Mouse (Mus musculus): ENCODE measurements at regions not wholly inside any gene's neighbourhood (a gene's known extent, or its start where the extent isn't known, plus 50 kb on each side); places are given as distances from the start of the nearest gene placed in this dataset.

- no peaks in the 10 kb centered on the region for H3K27me3 ChIP-seq
- 95% methylated on average over 6 of the region's 6 CpGs for WGBS
These were observed 201.9 kb upstream of the Amigo2 start for GRCm38 (mm10) chr15:97449001-97449400.

GRCm38 (mm10) chr15:97448243-97448880 lies 201.3 kb upstream of the Amigo2 start:
- no peaks in the 10 kb centered on the region for H3K27me3 ChIP-seq
- H3K4me3 ChIP-seq (replicated peaks), result no peak overlapping the region
- H3K9me3 ChIP-seq, result no peaks in the 10 kb centered on the region
- WGBS, result 78% methylated on average over 5 of the region's 5 CpGs
- ATAC-seq (ENCODE audit: low FRiP score), result no peak
- H3K27ac ChIP-seq, result no peak overlapping the region
- no peaks in the 10 kb centered on the region for H3K36me3 ChIP-seq (replicated peaks)
- no peak overlapping the region for H3K4me2 ChIP-seq
- H3K9ac ChIP-seq, result no peak overlapping the region
- peaks cover 7% of the 10 kb centered on the region; the same call in 1 of the 2 replicates for H3K4me1 ChIP-seq

More at GRCm38 (mm10) chr15:97449001-97449400, 201.9 kb upstream of the Amigo2 start:
- Histone ChIP-seq H3K4me3 (replicated peaks) (no peak overlapping the region), H3K27ac (no peak overlapping the region), H3K4me2 (no peak overlapping the region), H3K4me1 (peaks cover 7% of the 10 kb centered on the region; the same call in 1 of the 2 replicates), H3K9ac (no peak overlapping the region), H3K36me3 (replicated peaks) (no peaks in the 10 kb centered on the region), H3K9me3 (no peaks in the 10 kb centered on the region)
- ATAC-seq (ENCODE audit: low FRiP score), result no peak

- H3K9me3 ChIP-seq, result no peaks in the 10 kb centered on the region
- no peak overlapping the region for H3K4me2 ChIP-seq
- ATAC-seq (ENCODE audit: low FRiP score), result no peak
- H3K27me3 ChIP-seq, result no peaks in the 10 kb centered on the region
- no peak overlapping the region for H3K9ac ChIP-seq
- no peak overlapping the region for H3K4me3 ChIP-seq (replicated peaks)
- 48% methylated on average over 9 of the region's 9 CpGs for WGBS
- H3K36me3 ChIP-seq (replicated peaks), result no peaks in the 10 kb centered on the region
- H3K27ac ChIP-seq, result 0 out of 2 replicates have a peak overlapping the region, but pooled peaks have one; percentile 43
- peaks cover 7% of the 10 kb centered on the region; the same call in 1 of the 2 replicates for H3K4me1 ChIP-seq
These were observed 199.1 kb upstream of the Amigo2 start for GRCm38 (mm10) chr15:97446181-97446580.

- no peak overlapping the region for H3K9ac ChIP-seq
- H3K27me3 ChIP-seq, result no peaks in the 10 kb centered on the region
- no peaks in the 10 kb centered on the region for H3K4me1 ChIP-seq
- no peak overlapping the region for H3K4me2 ChIP-seq
- H3K4me3 ChIP-seq (replicated peaks), result no peak overlapping the region
- no peak overlapping the region for H3K27ac ChIP-seq
- H3K9me3 ChIP-seq, result no peaks in the 10 kb centered on the region
- H3K36me3 ChIP-seq (replicated peaks), result no peaks in the 10 kb centered on the region
- WGBS, result 75% methylated on average over 5 of the region's 5 CpGs
- no peak for ATAC-seq (ENCODE audit: low FRiP score)
These were observed 191.2 kb upstream of the Amigo2 start for GRCm38 (mm10) chr15:97438235-97438760.

Data from forebrain, embryonic 12.5 days (tissue).